Mouse (Mus musculus): Measurements from ENCODE around the gene Tmem126a. TPM values are rescaled to one million over a fixed set of nuclear protein-coding genes. Genes with fewer than 3 reads are reported as not detected.

Tmem126a gene
- total RNA-seq (2021) = 10 to 100 TPM; 43.2 to 44.8 TPM

DNA sequence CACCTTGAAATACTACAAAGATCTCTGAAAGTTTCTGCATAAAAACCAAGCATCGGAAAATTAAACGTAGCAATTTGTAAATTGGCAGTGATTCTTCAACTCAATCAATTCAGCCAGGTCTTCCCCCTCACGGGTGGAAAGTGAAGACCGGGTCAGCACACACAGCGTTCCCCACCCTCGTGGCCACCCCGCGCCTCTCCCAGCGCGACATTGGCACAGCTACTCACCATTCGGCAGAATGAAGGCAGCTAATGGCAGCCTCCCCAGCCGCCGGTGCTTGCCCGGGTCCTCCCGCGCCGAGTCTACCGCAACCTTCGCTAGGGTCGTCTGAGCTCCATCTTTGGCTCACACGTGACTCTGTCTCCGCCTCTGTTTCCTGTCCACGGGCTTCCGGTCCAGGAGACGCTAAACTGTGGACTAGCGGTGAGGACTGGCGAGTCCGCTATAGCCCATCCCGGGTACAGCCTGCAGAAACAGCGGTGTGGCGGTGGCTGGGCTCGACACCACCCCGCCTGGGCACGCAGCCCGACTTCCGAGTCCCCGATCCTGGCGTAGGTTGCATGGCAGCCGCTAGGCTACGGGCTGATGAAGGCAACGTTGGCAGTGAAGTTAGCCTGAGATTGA lies at the start of gene Tmem126a:
Tmem126a (minus strand) TSS at position 385 of the 624 bp plus-strand sequence.
- peak; percentile 83 to 92 for DNase-seq (ENCODE audit: low spot score in 2 of 2)
- intact Hi-C loops (cut with DNase I) = loop anchor here (2.0 kb wide), 1 partner anchor 20 kb away; the partner anchor contains the start of genes Dlg2 and Tmem126b

DNA sequence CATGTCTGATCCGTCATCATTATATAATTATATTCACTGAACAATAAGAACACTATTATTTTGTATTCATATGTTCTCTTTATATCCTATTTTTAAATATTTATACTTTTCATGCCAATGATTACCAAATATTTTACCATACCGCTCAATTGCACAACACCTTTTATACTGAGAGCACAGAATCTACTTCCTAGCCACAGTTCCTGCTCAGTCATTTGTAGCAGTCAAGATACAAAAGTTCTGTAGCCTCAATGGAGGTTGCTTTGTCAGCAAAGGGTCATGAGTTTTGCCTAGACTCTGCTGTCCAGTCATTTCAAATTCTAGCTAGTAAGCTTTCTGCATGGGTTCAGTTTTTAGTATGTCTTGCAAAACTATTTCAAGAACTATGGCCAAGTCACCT lies 25.6 kb upstream of the Tmem126a start:
- intact Hi-C loops (cut with DNase I) = no loop called here

DNA sequence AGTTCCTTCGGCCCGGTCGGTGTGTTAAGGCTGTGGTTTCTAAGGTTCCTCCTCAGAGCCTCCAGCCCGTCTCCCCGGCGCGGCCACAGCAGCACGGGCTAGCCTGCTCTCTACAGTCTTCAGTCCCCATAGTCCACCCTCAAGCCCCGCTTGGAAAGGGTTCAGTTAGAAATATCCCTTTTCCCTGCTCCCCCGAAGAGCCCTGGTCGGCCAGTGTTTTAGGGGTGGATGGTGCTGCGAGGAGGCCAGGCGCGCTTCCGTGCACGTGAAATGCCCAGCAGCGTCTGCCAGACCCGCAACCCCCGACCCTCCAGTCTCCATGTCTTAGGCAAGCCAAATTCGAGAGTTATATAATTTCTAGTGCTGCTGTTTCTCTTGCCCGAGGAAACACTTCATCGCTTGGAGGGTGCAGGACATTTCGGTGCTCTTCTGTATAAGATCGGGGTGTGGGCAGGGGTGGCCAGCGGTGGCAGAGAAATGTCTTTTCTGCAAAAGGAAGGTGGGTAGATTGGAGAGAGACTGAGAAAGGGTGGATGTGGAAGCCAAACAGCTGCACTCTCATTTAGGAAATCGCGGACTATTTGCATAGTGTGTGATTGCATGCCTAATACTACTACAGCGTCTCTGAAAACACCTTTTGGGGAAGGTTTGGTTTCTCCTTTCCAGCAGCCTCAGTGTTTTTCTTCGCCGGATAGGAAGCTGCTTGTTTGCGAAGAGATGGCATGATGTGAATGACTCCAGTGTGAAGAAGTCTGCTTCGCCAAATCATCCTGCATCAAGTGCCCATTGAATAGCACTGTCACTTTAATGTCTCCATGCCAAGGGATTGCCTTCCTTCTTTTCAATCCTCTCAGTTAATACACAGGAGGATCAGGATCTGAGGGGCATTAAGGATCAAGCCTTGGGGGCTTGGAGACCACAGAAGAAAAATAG lies 19.6 kb upstream of the Tmem126a start, which contains the start of gene Dlg2:
Dlg2 (plus strand) TSS at position 360 of the 933 bp plus-strand sequence.
- DNase-seq (ENCODE audit: low spot score in 2 of 2) = peak; percentile 66 to 68
- intact Hi-C loops (cut with DNase I) = loop anchor here (1.0 to 2.0 kb wide), 2 partner anchors 20 to 33 kb away; partner anchors contain the start of gene Tmem126a

More for the DNA sequence above, 25.6 kb upstream of the Tmem126a start:
- DNase-seq (ENCODE audit: low spot score in 2 of 2) = no peak

DNA sequence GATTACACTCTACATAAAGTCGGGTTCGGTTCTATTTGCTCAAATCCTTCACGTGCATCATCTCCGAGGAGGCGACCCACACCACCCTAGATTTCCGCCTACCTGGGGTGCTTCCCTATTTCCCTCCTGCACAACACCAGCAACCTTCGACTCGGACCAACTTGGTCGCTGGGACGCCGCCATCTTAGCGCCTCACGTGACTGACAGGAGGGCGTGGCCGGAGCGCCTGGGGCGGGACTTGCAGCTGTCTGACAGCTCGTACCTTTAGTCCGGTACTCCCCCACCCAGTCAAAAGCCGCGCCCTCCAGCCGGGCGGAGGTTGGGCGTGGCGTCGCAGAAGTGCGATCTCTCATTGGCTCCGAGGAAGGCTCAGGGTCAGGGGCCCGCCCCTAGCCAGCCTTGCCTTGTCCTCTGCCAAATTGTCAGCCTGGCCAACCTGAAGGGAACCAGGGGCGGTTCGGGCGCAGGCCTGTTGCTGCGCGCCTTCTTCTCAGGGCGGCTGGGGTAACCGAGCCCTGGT lies 18.8 kb upstream of the Tmem126a start, which contains the start of gene Tmem126b:
Tmem126b (minus strand) TSS at position 209 of the 520 bp plus-strand sequence.
- peak; percentile 97 to 100 for DNase-seq (ENCODE audit: low spot score in 2 of 2)
- intact Hi-C loops (cut with DNase I) = loop anchor here (1.0 to 2.0 kb wide), 2 partner anchors 19 to 33 kb away; partner anchors contain the start of gene Tmem126a

DNA sequence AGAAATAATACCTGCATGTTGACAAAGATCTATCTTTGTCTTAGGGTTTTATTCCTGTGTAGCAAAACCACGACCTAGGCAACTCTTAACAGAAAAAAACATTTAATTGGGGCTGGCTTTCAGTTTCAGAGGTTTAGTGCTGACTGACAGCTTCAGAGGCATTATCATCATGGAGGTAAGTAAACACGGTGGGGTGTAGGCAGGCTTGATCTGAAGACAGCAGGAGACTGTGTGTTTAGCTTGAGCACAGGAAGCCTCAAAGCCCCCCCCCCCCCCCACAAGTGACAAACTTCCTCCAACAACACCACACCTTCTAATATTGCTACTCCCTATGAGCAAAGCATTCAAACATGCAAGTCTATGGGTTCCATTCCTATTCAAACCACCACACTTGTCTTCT lies 16.5 kb upstream of the Tmem126a start:
- intact Hi-C loops (cut with DNase I) = no loop called here
- DNase-seq (ENCODE audit: low spot score in 2 of 2) = no peak

DNA sequence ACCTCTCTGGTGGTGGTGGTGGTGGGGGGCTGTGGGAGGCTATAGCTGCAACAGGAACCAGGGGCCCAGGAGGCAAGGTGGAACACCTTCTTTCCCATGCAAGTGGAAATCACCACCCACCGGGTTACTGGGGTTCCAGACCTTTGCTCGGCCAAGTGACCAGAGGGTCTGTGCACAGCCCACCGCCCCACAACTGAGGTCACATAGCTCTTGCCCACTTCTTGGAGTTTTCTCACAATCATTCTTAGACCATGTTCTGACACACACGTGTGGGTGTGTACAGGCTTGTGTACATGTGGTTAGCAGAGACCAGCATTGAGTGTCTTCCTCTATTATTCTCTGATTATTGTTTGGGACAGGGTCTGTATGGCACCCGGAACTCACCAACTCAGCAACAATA lies 4.4 kb upstream of the Tmem126a start:
- DNase-seq (ENCODE audit: low spot score in 2 of 2) = no peak
- intact Hi-C loops (cut with DNase I) = no loop called here

DNA sequence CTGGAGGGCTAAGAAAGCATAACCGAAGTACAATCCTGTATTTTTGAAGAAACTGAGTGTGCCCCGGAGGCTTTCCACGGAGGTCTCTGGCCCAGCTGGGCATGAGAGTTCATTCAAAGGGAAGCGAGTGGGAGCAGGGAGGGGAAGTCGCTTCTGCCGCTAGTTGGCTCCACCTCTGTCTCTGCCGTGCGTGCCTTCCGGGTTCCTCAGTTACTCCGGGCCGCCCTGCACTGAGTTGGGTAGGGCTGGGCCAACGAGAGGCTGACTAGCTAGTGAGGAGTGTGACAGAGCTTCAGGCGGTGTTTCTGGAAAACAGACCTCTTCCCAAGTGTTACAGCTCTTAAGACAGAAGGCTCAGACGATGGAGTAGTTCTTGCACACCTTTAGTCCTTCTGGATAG lies 3.9 kb upstream of the Tmem126a start:
- intact Hi-C loops (cut with DNase I) = no loop called here
- no peak for DNase-seq (ENCODE audit: low spot score in 2 of 2)

DNA sequence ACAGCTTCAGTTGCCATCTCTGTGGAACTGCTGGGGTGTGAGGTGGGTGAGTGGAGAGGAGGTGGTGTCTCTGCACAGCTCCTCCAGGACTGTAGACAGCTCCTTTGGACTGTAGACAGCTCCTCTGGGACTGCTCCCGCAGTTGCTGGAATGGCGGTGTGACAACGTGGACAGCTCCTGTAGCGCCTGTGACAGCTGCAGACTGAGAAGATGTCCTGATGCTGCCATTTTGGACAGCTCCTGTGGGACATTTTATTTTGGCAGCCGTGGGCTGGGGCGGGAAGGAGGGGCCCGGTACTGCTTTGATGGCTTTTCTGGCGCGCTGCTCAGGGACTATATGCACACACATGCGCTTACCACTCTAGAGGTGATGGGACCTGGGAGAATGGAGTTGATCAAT lies 3.3 kb upstream of the Tmem126a start:
- DNase-seq (ENCODE audit: low spot score in 2 of 2) = no peak
- intact Hi-C loops (cut with DNase I) = no loop called here

DNA sequence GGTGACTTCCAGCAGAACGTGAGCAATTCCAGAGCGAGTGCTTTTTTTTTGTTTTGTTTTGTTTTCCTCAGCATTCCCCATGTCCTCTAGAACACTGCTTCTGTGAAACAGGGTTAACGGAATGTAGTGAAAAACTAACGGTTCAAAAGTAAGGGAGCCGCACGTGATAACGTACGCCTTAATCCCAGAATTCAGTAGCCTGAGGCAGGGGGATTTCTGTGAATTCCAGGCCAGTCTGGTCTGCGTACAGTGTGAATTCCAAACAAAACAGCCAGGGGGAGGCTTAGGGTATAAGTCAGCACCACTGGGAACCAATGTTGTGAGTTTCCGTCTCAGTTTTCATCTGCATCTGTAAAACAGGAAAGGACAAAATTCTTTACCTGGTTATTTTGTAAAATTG lies 488 bp upstream of the Tmem126a start:
- intact Hi-C loops (cut with DNase I) = loop anchor here (2.0 kb wide), 1 partner anchor 19 kb away; the partner anchor contains the start of genes Dlg2 and Tmem126b
- DNase-seq (ENCODE audit: low spot score in 2 of 2) = no peak

DNA sequence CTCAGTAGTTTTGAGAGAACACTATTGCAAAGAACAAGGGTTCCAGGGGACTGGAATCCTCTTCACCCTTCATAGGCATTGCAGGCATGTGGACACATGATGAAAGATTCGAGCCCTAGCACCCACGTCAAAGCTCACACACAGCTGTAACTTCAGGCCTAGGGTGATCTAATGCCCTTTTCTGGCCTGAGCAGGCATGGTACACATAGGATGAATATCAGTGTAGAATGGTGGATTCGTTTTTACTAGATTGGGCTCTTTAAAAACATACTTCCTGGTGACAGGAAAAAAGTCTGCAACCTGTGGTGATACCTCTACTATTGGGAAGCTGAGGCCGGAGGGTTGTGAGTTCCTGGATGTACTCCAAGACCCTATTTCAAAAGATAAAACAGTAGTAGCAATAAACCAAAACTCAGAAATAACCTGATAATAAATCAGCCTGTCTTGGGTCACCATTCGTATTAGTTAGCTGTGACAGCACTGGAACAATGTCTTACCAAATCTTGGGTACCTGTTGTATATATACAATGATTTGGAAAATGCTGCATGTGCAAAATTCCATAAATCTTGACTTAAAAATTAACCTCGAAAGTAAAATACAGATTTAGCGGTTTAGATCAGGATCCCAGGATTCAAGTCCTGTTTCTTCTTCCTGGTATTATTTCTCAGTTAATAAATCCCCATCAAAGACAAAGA lies 732 bp downstream of the Tmem126a start:
- intact Hi-C loops (cut with DNase I) = loop anchor here (2.0 kb wide), 1 partner anchor 21 kb away; the partner anchor contains the start of genes Dlg2 and Tmem126b
- DNase-seq (ENCODE audit: low spot score in 2 of 2) = no peak

DNA sequence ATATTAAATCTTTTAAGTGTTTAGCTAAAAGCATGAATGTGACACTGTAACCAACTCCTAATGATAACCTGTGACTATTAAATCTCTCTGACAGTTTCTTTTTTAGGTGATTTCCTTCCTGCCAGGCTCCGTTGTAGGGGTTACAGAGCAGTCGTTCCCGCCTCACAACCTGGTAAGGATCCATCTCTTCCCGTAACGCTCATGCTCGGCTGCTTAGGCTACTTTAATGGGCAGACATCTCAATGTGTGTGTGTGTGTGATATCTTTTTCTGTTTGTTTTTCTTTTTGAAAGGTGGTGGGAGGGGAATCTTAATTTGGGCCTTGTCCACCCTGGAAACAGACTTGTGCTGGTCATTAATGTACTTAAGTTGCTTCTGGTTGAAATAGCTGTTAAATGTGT lies 12.8 kb downstream of the Tmem126a start:
- intact Hi-C loops (cut with DNase I) = no loop called here
- no peak for DNase-seq (ENCODE audit: low spot score in 2 of 2)

DNA sequence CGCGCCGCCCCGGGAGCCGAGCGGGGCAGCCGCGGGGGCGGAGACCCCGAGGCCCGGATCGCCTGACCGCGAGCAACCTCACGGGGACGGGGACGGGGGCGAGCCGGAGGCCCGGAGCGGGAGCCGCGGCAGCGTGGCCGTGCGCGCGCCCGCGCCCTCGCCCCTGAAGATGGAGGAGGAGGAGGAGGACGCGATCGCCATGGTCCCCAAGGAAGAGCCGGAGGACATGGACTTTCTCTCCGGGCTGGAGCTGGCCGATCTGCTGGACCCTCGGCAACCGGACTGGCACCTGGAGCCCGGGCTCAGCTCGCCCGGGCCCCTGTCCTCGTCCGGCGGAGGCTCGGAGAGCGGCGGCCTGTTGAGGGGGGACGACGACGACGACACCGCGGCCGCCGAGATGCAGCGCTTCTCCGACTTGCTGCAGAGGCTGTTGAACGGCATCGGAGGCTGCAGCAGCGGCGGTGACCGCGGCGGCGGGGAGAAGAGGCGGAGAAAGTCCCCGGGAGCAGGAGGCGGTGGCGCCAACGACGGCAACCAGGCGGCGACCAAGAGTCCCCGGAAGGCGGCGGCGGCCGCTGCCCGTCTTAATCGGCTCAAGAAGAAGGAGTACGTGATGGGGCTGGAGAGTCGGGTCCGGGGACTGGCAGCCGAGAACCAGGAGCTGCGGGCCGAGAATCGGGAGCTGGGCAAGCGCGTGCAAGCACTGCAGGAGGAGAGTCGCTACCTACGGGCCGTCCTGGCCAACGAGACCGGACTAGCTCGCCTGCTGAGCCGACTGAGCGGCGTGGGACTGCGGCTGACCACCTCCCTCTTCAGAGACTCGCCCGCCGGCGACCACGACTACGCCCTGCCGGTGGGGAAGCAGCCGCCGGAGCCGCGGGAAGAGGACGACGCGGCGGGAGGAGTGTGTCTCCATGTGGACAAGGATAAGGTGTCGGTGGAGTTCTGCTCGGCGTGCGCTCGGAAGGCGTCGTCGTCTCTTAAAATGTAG lies 13.6 kb downstream of the Tmem126a start:
- DNase-seq (ENCODE audit: low spot score in 2 of 2) = peak; percentile 75 to 77
- intact Hi-C loops (cut with DNase I) = loop anchor here (1.0 to 2.0 kb wide), 2 partner anchors 33 to 313 kb away; partner anchors contain the start of genes Dlg2, Picalm and Tmem126b

DNA sequence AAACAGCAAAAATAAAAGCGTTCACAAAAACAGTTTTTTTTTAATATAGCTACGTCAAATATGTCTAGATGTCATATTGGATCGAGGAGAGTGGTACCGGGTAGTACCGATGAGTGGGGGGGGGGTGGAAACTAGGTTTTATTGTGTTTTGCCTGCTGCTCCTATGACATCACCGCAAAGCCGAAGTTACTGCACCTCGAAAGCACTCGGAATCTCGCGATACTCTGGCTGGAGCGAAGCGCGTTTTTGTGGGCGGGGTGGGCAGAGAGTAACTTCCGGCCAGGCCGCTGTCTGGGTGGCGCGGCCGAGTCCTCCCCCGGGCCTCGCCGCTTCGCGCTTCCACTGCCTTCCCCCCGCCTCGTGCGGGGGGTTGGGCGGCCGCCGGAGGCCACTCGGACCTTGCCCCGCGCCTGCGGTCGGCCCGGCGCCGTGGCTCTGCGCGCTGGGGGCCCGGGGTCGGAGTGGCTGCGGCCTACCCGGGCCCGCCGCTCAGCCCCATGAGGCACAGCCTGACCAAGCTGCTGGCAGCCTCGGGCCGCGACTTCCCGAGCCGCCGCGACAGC lies 14.4 kb downstream of the Tmem126a start, which contains the start of gene Crebzf:
Crebzf (plus strand) TSS at position 212 of the 563 bp plus-strand sequence.
- peak; percentile 98 for DNase-seq (ENCODE audit: low spot score in 2 of 2)
- intact Hi-C loops (cut with DNase I) = loop anchor here (1.0 to 2.0 kb wide), 2 partner anchors 34 to 312 kb away; partner anchors contain the start of genes Dlg2, Picalm and Tmem126b

DNA sequence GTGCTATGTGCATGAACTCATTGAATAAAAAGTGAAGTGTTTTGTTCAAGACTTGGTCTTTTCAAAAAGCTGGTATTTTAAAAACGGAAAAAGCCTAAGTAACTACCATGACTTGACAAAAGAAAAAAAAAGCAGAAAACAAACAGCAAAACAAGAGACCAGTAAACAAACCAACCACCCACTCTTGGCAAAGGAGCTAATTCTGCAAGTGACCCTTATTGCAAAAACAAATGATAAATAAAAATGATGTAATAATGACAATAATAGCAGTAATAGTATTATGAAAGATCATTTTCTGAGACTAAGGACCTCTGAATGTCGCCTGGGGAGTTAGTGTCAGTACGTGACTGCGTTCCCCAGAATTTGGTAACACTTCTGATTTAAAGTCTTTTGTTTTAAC lies 15.0 kb downstream of the Tmem126a start:
- DNase-seq (ENCODE audit: low spot score in 2 of 2) = no peak
- intact Hi-C loops (cut with DNase I) = loop anchor here (2.0 kb wide), 1 partner anchor 311 kb away; the partner anchor contains the start of gene Picalm

DNA sequence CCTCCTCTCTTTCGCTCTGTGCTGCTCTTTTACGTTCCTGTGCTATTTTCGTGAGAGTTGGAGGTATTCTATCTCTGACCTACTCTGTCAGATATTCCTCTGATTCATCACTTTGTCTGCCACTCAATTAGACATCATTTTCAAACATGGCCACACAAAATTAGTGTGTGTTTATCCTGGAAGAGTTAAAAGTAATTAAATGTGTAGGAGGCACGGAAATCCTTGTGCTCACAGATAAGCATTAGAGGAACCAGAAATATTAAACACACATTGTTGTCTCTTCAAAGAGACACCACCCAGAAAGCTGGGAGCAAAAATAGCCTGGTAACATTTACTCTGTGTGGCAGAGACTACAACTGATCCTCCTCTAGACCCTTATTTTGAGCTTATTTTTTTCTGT lies 17.0 kb downstream of the Tmem126a start:
- intact Hi-C loops (cut with DNase I) = no loop called here
- DNase-seq (ENCODE audit: low spot score in 2 of 2) = no peak

DNA sequence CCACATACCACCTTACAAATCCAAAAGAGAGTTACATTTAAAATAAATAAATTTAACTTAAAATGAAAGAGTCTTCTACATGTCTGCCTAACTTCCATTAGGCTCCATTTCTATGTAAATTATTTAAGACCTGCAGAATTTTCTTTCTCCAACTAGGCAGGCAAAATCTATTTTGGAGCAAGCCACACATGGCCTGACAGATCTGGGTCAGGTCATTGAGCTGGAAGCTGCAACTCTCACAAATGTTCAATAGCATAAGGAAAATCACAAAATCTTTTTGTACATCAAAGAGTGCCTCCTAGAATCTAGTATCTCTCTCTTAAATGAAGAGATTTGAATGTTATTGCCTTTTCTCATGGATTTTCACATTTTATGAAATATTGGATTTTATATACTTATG lies 24.8 kb downstream of the Tmem126a start:
- no peak for DNase-seq (ENCODE audit: low spot score in 2 of 2)
- intact Hi-C loops (cut with DNase I) = no loop called here

DNA sequence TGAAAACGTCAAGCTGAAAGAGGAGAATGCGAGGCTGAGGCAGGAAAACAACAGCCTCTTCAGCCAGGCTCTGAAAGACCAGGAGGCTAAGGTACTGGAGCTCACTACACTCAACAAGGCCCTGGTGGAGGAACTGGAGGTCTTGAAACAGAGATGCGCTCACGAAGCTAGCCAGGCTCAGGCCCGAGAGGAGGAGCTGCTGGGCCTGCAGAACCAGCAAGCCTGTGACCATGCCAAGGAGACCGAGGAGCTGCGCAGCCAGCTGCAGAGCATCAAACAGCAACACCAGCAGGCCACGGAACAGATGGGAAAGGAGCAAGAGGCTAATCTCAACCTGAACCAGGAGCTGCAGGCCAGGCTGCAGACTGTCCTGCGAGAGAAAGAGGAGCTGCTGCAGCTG lies 30.0 kb downstream of the Tmem126a start:
- intact Hi-C loops (cut with DNase I) = no loop called here

More for the DNA sequence above, 30.0 kb downstream of the Tmem126a start:
- no peak for DNase-seq (ENCODE audit: low spot score in 2 of 2)
